Mouse (Mus musculus) embryo, embryonic 11 days (tissue): ENCODE results near the gene Atp9a.
A peak's percentile ranks its signal among the peaks of the same experiment; 100 is the strongest.

Experiments used
- DNase-seq: peaks from one replicate; pipeline ENCODE4 v3.0.0-alpha.2; 2015

Atp9a gene

DNA sequence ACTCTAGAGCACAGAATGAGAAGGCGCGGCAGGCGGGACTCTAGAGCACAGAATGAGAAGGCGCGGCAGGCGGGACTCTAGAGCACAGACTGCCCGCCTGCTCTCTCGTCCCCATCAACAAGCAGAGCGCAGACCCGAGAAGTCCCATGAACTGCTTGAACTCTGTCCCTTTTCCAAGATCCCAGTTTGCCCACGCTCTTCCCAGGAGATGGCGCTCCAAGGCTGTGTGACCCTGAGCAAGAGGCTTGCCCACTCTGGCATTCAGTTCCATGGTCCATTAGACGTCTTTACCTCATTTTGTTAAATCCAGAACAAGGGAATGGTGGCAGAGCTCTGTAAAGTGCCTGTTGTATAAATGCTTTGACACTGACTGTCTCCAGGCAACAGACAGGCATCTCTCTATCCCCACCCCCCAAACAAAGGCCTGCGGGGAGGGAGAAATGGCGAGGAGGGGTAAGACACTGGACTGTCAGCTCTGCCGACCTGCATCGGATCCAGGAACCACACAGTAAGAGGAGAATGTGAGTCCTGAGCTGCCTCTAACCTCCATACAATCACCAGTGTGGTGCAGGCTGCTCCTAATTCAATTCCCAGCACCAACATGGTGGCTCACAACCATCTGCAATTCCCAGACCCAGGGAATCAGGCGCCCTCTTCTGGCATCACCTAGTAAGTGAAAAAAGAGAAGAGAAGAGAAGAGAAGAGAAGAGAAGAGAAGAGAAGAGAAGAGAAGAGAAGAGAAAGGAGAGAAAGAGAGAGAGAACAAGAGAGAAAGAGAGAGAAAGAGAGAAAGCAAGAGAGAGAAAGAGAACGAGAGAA lies 62.6 kb downstream of the Atp9a start:
- DNase-seq = peak; percentile 54

DNA sequence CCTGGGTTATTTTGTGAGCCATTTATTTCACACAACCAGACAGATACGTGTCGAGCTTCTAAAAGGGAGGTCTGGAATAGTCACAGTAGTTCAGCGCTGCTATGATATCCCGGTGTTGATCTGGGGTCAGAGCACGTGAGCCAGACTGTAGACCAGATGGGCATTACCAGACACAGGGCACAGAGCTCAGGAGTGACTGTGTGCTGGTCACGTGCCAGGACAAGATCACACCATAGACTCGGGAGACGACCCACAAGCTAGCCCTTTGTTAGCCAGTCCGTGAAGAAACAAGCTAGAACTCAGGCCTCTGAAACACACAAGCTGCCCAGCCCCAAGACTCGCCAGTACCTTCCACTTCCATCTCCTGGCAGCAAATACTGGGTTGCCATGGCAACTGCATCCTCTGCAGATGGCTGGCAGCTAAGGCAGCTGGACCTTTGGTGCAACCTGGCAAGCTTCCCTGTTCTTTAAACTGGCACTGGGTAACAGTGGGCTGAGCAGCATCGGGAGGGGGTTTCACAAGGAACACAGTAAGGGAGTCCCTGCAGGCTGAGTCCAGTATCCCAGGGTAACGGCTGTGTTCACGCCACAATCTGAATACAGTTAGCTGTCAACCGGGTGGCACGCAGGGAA lies 63.4 kb downstream of the Atp9a start:
- no peak for DNase-seq

DNA sequence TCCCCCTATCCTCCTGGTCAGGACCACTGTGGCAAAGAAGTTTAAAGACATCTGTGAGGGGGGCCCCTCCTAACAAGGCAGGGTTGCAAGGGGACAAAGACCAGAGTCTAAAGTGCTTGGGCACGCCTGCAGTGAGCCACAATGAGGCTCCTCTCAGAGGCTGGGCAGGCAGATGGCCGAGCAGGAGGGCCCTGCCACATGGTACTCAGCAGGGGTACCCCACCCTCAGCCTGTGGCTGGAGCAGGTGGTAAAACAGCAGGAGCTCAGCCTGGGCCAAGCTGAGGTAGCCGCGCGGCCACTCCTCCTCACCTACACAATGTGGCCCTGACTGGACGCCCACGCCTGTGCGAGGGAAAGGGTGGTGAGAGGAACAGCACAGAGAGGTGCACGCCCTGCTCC lies 64.6 kb downstream of the Atp9a start:
- peak; percentile 55 for DNase-seq

DNA sequence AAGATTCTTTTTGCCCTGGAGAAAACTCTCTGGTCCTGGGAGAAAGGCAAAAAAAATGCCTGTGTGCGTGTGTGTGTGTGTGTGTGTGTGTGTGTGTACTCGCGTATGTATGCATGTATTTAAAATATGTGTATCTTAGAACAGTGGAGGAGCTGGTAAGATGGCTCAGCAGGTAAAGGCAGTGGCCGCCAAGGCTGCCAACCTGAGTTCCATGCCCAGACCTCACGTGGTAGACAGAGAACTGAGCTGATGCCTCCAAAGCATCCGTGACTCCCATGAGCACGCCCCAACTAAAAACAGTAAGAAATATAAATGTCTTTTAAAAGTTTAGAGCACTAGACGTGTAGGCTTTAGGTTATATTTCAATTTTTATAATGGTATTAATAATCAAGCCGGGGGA lies 70.5 kb downstream of the Atp9a start:
- DNase-seq = no peak

DNA sequence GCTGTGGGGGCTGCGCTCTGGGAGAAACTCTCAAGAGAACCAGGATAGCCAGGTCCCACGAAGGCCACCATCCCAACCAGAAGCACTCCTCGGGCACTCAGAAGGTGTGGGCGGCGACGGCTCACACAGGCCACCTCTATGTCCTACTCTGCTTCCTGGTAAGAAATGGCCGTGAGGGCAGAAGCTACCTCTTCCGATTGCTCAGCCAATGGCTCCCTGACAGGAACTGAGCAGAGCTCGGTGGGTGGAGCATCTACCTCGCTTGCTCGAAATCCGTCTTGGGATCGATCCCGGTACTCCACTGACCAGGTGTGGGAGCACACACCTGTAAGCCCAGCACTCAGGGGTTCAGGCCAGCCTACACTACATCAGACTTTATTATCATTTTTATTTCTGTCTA lies 72.0 kb downstream of the Atp9a start:
- DNase-seq = no peak

DNA sequence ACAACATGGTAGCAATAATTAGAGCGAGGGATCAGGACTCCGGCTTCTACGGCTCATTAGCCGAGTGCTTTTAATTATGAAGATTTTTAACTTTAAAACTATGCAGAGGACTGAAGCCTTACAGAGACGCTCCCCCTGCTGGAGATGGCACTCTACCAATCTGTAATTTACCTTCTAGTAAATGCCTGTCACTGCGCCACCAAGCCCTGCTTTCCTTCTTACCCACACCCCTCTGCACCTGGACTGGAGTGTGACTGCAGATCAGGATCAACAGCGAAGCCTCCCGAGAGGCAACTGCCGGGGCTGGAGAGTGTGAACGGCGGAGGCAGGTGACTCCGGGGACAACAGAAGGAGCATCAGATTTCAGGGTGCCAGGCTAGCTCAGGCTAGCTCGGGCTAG lies 72.4 kb downstream of the Atp9a start:
- peak; percentile 37 for DNase-seq

DNA sequence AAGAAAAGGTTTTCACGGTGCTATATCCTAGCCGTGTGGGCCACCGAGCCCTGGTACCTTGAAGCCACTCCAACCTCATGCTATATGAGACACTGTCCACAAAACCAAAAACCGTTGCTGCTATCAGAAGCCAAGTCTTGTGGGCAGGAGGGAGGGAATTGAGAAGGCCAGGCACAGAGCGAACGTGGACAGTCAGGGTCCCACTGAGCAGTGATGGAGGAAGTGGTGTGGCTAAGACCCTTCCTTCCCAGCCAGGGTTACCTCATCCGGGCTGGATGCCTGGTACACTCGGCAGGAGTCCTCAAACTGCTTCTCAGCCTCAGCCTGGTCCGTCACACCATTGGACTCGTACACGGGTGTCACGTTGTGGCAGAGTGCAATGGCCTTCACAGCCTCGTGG lies 74.5 kb downstream of the Atp9a start:
- DNase-seq = no peak

DNA sequence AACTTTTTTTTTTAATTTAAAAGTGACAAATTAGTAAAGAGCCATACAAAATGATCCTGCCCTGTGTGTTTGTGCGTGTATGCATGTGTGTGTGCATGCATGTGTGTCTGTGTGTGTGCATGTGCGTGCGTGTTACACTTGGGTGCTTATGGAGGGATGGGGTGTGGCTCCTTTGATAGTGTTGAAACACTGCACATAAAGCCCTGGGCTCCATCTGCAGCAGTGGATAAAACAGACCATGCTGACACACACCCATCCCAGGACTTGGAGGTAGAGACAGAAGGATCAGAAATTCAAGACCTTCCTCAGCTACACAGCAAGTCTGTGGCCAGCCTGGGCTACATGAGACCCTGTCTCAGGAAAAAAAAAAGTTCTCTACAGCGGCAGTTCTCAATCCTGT lies 76.5 kb downstream of the Atp9a start:
- no peak for DNase-seq

DNA sequence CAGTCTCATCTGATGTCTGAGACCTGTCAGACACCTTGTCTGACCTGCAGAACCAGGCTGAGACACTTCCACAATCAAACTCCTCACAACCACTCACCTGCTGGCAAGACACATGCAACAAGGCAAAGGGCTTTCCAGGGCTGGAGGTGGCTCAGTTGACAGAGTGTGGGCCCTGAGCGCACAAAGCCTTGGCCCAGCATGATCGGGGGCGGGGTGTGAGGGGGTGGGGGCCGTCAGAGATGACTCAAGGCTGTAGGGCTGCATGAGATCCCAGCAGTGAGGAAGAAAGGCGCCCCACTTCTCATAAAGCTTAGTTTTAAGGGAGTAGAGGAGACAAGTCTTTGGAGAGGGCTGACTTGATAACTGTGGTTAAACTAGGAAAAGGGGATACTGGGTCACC lies 78.5 kb downstream of the Atp9a start:
- DNase-seq = no peak

DNA sequence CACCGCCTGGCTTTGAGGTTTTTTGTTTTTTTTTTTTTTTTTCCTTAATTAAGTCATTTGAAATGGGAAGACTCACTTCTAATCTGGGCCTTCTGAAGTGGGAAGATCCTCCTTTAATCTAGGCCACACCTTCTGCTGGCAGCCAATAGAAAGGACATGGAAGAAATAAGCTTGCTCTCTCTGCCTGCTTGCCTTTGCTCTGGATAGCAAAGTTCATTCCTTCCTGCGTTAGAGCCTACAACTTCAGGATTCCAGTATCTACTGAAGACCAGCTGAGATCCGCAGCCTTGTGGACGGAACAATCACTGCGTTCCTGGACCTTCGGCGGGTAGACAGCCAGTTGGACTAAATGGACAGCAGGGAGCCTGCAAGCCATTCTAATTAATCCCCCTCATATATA lies 79.0 kb downstream of the Atp9a start:
- no peak for DNase-seq

DNA sequence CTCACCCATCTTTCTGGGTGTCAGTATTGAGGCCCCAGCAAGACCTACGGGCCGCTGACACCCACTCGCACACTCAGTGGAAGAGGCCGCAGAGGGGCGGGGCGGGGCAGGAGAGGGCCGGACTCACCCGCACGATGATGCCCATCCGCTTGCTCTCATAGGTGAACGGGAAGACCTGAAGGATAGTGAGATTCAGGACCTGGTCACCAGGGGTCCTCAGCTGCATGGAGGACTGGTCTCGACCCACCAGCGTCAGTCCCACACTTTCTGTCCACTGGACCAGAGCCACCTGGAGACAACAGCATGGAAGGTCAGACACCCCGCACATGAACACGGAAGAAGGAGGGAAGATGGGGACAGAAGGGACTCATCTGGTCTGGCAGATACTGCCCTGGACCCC lies 80.4 kb downstream of the Atp9a start:
- no peak for DNase-seq

DNA sequence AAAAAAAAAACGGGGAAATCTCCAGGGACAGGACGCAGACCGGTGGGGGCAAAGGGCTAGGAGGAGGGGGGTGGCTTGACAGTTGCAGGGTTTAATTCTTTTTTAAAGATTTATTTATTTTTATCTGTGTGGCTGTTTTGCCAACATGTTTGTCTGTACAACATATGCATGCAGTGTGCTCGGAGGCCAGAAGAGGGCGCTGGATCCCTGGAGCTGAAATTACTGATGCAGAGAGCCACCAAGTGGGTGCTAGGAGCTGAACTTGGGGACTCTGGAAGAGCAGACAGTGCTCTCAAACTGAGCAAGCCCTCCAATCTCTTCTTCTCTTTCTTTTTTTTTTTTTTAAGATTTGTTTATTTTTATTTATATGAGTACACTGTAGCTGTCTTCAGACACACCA lies 81.9 kb downstream of the Atp9a start:
- no peak for DNase-seq

DNA sequence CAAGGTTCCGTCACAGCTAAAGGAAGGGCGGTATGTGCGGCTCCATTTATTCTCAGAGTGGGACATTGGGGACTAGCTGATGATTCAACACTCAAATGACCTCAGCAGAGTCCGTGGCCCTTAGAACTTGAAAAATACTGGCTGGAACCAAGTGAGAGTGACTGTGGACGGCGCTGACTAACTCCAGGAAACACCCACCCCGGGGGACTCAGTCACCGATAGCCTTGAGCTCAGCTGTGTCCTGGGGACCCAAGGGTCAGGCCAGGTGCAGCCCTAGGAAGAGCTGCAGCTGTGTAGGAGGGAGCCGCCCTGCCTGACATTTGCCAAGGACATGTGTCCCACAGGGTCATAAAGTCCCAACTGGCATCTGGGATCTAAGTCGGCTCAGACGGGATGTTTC lies 83.7 kb downstream of the Atp9a start:
- no peak for DNase-seq

DNA sequence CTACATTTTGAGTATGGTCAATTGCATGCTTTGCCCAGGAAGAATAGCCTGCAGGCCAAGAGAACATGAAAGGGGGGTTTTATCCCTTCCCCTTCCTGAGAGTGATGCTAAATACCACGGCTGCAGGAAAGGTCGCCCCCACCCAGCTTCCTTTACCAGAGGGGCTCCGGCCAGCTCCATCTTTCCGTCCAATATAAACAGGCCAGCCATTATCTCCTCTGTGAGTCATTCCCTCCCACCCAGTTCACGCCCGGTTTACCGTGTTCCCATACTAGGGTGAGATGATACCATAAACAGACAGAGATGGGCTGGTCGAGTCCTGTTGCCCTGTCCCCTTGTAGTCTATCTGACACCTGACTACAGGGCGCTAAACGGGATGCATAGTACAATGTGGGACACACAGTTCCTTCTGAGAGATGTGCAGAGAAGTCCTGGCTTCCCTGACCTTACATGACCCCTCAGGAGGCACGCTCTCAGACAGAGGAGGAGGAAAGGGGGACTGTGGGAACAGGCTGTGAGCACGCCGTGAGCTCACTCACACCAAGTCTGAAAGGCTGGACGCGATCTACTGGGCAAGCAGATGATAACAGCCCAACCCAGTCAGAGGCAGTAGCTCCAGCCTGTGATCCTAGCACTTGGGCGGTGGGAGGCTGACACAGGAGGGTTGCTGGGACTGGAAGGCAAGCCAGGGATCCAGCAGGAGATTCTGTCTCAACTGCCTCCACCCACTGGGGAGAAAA lies 85.5 kb downstream of the Atp9a start:
- no peak for DNase-seq

DNA sequence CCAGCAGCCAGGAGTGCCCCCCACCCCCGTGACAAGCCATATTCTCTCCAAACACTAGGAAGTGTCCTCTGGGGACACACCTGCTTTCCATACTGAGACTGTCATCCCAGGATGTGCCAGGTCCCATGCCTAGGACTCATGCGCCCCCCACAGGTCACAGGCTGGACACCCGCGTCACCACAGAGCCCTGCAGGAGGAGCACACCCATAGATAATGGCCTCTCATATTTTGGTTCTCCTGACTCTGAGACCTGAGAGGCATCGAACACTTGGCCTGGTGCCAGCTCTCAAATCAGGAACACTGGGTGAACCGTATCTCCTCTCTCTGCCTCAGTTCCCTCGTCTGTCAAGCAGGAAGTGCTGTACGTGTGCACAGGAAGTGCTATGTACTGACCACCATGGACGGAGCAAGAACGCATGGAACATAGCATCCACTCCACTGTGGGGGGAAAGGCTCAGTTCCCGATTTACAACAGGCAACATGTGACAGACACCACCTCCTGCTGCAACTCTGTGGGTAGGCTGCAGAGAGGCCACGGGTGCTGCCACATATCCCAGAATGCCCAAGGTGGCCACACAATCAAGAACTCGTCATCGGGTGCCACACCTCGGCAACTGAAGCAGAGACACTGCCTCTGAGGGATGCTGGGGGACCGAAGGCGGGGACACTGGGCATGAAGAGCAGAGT lies 87.1 kb downstream of the Atp9a start:
- DNase-seq = no peak

DNA sequence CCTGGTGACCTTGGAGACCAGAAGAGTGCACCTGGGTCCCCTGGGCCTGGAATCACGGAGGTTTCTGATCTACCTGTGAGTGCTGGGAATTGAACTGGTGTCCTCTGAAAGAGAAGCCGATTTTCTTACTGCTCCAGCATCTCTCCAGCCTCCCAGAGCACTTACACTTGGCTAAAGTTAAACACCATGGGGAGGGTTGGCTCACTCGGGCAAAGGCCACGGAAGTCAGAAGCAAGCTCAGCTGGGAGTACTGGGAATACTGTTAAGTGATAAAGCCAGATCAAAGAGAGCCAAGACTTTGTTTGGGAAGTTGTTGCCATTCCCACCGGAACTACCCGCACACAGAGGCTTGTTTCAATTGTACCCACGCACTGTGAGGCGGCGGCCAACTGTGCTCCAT lies 87.7 kb downstream of the Atp9a start:
- no peak for DNase-seq

DNA sequence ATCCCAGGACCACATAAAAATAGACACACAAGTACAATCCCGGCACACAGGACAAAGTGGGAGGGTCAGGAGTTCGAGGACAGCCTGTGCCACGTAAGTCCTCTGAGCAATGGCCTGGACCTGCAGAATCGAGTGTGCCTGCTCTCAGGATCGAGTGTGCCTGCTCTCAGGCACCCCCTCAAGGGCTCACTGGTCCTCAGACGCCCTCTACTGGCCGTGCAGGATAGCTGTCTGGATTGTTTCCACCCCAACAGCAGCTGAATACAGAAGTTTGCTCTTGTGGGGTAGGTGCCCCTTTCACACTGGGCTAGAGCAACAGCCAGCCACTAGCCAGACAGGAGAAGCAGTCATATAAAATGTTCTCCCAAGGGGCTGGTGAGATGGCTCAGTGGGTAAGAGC lies 90.5 kb downstream of the Atp9a start:
- peak; percentile 45 for DNase-seq

DNA sequence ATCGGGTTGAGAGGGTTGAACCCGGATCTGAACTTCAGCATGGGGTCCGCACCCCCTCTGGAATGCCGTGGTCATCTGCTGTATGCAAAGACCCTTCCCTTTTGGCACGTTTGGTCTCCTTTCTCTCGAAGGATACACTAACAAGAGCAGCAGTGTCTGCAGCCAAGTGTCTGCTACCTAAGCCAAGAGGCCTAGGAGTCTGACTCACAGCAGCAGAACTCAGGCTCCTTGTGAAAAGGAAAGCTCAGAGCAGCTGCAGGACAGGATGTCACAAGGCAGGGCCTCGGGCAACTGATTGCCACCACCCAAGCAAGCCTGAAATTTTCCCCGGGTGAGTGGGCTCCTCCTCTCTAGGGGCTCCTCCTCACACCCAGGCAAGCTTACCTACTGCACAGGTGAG lies 94.0 kb downstream of the Atp9a start:
- DNase-seq = no peak

DNA sequence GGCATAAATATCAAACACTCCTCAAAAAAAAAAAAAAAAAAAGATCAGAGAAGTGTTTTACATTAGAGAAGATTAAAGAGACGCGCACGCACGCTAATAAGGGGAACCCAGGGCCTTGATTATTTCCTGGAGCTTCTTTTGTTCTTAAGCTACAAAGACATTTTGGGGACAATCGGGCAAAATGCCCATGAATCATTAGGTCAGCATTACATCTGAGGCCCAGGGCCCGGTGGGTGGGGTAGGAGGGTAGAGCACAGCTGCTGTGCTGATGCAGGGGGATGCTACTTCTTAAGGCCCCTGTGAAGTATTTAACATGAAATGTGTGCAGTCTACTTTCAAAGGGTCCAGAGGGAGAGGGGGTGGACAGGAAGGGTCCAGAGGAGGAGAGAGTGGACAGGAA lies 97.4 kb downstream of the Atp9a start:
- no peak for DNase-seq

DNA sequence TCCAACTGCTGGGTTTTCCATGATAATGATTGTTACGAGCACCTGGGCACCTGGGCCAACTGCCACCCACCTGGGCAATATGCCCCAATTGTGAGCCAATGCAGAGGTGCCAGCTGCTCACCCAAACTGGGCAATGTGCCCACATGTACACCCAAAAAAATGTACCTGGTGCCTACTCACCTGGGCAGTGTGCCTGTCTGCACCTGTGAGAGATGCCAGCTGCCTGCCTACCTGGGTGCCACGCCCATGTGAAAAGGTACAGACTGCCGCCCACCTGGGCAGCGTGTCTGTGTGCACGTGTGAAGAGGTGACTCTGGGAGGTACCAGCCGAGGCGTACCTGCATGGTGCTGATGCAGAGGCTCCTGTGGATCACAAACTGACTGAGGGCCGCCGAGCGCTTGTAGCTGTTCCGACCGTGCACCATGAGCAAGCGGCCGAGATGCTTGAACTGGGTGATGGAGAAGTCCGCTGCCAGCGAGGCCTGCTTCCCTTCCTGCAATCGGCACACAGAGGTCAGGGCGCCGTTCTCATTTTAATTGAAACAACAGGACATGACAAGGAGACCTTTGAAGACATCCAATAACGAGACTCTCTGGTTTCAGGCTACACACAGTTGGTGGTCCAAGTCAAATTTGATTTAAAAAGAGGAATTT lies 98.6 kb downstream of the Atp9a start:
- DNase-seq = no peak

DNA sequence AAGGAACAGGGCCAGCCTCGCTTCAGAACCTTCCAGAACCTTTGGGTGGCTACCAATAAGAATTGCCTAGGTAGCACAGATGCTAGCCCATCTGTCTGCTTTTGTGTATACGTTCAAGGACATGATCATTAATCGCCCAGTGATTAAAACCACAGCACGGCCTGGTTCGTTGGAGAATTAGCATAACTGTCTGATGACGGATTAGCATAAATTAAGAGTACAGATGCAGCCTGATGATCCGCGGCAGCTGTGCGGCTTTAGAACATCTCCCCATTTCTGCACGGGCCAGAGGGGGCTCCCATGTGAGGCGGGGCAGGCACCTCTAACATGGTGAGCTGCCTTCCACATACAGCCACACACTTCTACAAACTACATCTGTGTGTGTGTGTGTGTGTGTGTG lies 100.0 kb downstream of the Atp9a start:
- DNase-seq = no peak

DNA sequence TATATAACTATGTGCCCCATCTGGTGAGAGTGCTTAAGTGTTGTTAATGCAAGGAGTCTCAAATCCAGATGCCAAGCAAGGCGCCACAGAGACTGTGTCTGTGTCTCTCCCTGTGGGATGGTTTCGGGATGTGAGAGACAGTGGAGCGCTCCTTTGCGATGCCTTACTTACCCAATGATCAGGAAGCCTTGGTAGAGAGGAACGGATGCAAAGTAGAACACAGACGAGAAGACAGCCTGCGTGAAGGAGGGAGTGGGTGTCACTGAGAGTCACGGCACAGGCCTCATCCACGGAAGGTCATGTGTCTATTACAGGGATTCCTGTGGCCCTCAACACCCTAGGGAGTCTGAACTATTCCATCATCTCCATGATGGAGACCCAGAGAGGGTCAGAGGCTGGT lies 101.7 kb downstream of the Atp9a start:
- DNase-seq = no peak

DNA sequence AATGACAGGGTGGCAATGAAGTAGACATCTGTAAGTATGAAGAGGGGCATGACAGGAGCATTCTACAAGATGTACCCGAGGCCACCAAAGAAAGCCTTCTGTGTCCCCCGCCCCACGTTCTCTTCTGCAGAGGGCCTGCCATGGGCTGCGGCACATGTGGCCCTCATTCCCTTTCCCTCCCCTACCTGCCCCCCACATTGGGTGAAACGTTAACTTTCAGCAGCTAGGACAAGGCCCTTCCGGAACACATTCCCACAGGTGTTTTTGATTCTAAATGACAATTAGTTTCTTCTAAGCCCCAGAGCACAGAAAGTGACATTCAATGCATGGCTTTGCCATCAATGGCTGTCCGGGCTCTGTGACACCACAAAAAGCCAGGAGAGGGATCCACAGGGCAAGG lies 107.3 kb downstream of the Atp9a start:
- no peak for DNase-seq
